Mouse (Mus musculus) spleen, adult 2 months (tissue): ENCODE results near the gene Pygm.

Source experiments
- CTCF ChIP-seq: fragments of 200-500 bp; IDR thresholded peaks from 2 replicates; pipeline ENCODE4 v1.5.1; 2011; ENCODE audit warnings: mild to moderate bottlenecking, inconsistent platforms; ENCODE audit not compliant: insufficient read depth, insufficient read length, insufficient replicate concordance; ENCODE audit errors: extremely low read depth
- POLR2A ChIP-seq: fragments of 200-500 bp; IDR thresholded peaks from 2 replicates; pipeline ENCODE4 v1.6.1; 2011; ENCODE audit warnings: low read depth, low read length, inconsistent platforms

DNA sequence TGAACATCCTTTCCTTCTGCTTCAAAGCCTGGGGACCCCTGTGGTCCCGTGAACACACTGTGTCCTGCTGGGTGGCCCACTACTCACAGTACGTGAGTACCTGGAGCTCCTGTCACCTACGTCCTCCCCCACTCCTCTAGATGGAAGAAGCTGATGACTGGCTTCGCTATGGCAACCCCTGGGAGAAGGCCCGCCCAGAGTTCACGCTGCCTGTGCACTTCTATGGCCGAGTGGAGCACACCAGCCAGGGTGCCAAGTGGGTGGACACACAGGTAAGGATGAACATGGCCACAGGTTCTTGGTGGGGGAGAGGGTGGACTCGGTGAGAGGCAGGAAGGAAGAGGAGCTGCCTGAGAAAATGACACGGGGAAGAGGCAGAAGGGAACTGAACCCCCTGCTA lies 2.0 kb downstream of the Pygm start:
- no peak for TF ChIP-seq CTCF
- TF ChIP-seq POLR2A = no peak
